8 mouse cellular contexts compared by ENCODE assay signal in genomic region chr1:182340281-182340680, GRCm38 (mm10). TPM values are rescaled to one million over a fixed set of nuclear protein-coding genes. Genes with fewer than 3 reads are reported as not detected.
DNase-seq lines count a peak whose midpoint lies in the region; ATAC-seq and TF ChIP-seq lines count a peak whose summit lies in the region.

No protein-coding gene starts in this region.

- TF ChIP-seq CTCF in bone marrow, adult 2 months (IDR thresholded peaks at IDR 0.05; ENCODE audit: control insufficient read depth, insufficient read depth, low read length): no peak

- DNase-seq in kidney, adult 8-10 months: no peak
- DNase-seq in midbrain, embryonic 14.5 days: peak; percentile 16
- no peak for DNase-seq in adrenal gland, adult 18-20 months (ENCODE audit: low spot score in 2 of 2)
- DNase-seq in kidney, postnatal 14 days: no peak
- DNase-seq in kidney, postnatal 4 days: no peak

- H3K9me3 ChIP-seq in kidney, embryonic 15.5 days (replicated peaks): no peaks in the 10 kb centered on the region
- no peaks in the 10 kb centered on the region for H3K9me3 ChIP-seq in hindbrain, embryonic 13.5 days
- no peaks in the 10 kb centered on the region for H3K9me3 ChIP-seq in midbrain, embryonic 14.5 days (ENCODE audit: control insufficient read depth, low read length)

- H3K36me3 ChIP-seq in kidney, embryonic 15.5 days: peaks cover 8% of the 10 kb centered on the region; the same call in 1 of the 2 replicates
- H3K36me3 ChIP-seq in hindbrain, embryonic 13.5 days: peaks cover 6% of the 10 kb centered on the region; the same call in 1 of the 2 replicates
- no peaks in the 10 kb centered on the region for H3K36me3 ChIP-seq in midbrain, embryonic 14.5 days (ENCODE audit: control insufficient read depth, insufficient read depth, low read length)

- H3K27ac ChIP-seq in kidney, embryonic 15.5 days: 0 out of 2 replicates have a peak overlapping the region, but pooled peaks have one; percentile 85
- H3K27ac ChIP-seq in bone marrow, adult 2 months (ENCODE audit: control insufficient read depth, insufficient read depth, low read depth, low read length, poor library complexity): no peak overlapping the region
- H3K27ac ChIP-seq in hindbrain, embryonic 13.5 days: peak overlapping the region; percentile 96; the same call in 1 of the 2 replicates
- H3K27ac ChIP-seq in midbrain, embryonic 14.5 days (replicated peaks; ENCODE audit: low read depth, low read length): no peak overlapping the region

- H3K4me3 ChIP-seq in kidney, embryonic 15.5 days (replicated peaks): peak overlapping the region; percentile 100
- H3K4me3 ChIP-seq in bone marrow, adult 2 months (replicated peaks; ENCODE audit: control insufficient read depth, low read depth, low read length): peak overlapping the region; percentile 53
- peak overlapping the region; percentile 99 for H3K4me3 ChIP-seq in hindbrain, embryonic 13.5 days
- peak overlapping the region; percentile 100 for H3K4me3 ChIP-seq in midbrain, embryonic 14.5 days (replicated peaks; ENCODE audit: low read depth, low read length)

- H3K4me2 ChIP-seq in kidney, embryonic 15.5 days: peak overlapping the region; percentile 69
- H3K4me2 ChIP-seq in hindbrain, embryonic 13.5 days: peak overlapping the region; percentile 81
- H3K4me2 ChIP-seq in midbrain, embryonic 14.5 days (ENCODE audit: low read length): peak overlapping the region; percentile 74

- TF ChIP-seq POLR2A in bone marrow, adult 2 months (IDR thresholded peaks at IDR 0.05; ENCODE audit: borderline replicate concordance, control insufficient read depth, low read depth, low read length): no peak

- no peaks in the 10 kb centered on the region for H3K27me3 ChIP-seq in kidney, embryonic 15.5 days
- 0 out of 2 replicates have a peak, but pooled peaks cover 2% of the 10 kb centered on the region for H3K27me3 ChIP-seq in hindbrain, embryonic 13.5 days
- H3K27me3 ChIP-seq in midbrain, embryonic 14.5 days (ENCODE audit: control insufficient read depth, insufficient read depth, low read length): no peaks in the 10 kb centered on the region

- peaks cover 17% of the 10 kb centered on the region for H3K4me1 ChIP-seq in kidney, embryonic 15.5 days
- no peaks in the 10 kb centered on the region; the same call in 1 of the 2 replicates for H3K4me1 ChIP-seq in bone marrow, adult 2 months (ENCODE audit: control insufficient read depth, insufficient read depth, low read length)
- H3K4me1 ChIP-seq in hindbrain, embryonic 13.5 days (replicated peaks): peaks cover 39% of the 10 kb centered on the region
- H3K4me1 ChIP-seq in midbrain, embryonic 14.5 days (ENCODE audit: control insufficient read depth, insufficient read depth, low read length): peaks cover 22% of the 10 kb centered on the region

- peak overlapping the region; percentile 99 for H3K9ac ChIP-seq in kidney, embryonic 15.5 days
- peak overlapping the region; percentile 99 for H3K9ac ChIP-seq in hindbrain, embryonic 13.5 days
- peak overlapping the region; percentile 99 for H3K9ac ChIP-seq in midbrain, embryonic 14.5 days (replicated peaks; ENCODE audit: low read length)

- ATAC-seq in kidney, embryonic 15.5 days (replicated peaks; ENCODE audit: low FRiP score): no peak
- ATAC-seq in hindbrain, embryonic 13.5 days (ENCODE audit: low FRiP score): no peak
- ATAC-seq in midbrain, embryonic 14.5 days (ENCODE audit: low FRiP score, low TSS enrichment): no peak

- WGBS in kidney, embryonic 15.5 days: 33% methylated on average over 7 of the region's 7 CpGs
- WGBS in bone marrow, adult 2 months: 46% methylated on average over 7 of the region's 7 CpGs
- 30% methylated on average over 7 of the region's 7 CpGs for WGBS in hindbrain, embryonic 13.5 days
- 36% methylated on average over 7 of the region's 7 CpGs for WGBS in midbrain, embryonic 14.5 days

RNA-seq across cellular contexts. Expression of gene Fbxo28, which starts 1.1 kb away (rescaled TPM):
- 18.1 and 18.4 TPM in 2 replicates for polyA plus RNA-seq in kidney, embryonic 15.5 days (2015; fragmentation: Nextera tagmentation; extraction: Ambion mirVana)
- 7.4 and 8.6 TPM in 2 replicates for polyA plus RNA-seq in bone marrow, adult 2 months (2011; ENCODE audit: insufficient read depth, insufficient read length, low replicate concordance, missing spikeins)
- polyA plus RNA-seq in hindbrain, embryonic 13.5 days (2015; fragmentation: Nextera tagmentation; extraction: Ambion mirVana): 26.9 and 34.0 TPM in 2 replicates
- polyA plus RNA-seq in midbrain, embryonic 14.5 days (2014; fragmentation: Nextera tagmentation; extraction: Ambion mirVana): 33.5 and 40.9 TPM in 2 replicates
- 10 to 100 TPM; 35.2 to 50.7 TPM for total RNA-seq in adrenal gland, adult 18-20 months (2021)

RNA-seq across cellular contexts. Expression of gene Degs1, which starts 57.7 kb away (rescaled TPM):
- 120 and 125 TPM in 2 replicates for polyA plus RNA-seq in kidney, embryonic 15.5 days (2015; fragmentation: Nextera tagmentation; extraction: Ambion mirVana)
- polyA plus RNA-seq in bone marrow, adult 2 months (2011; ENCODE audit: insufficient read depth, insufficient read length, low replicate concordance, missing spikeins): 31.0 and 74.3 TPM in 2 replicates
- 70.9 and 76.2 TPM in 2 replicates for polyA plus RNA-seq in hindbrain, embryonic 13.5 days (2015; fragmentation: Nextera tagmentation; extraction: Ambion mirVana)
- polyA plus RNA-seq in midbrain, embryonic 14.5 days (2014; fragmentation: Nextera tagmentation; extraction: Ambion mirVana): 67.7 and 76.8 TPM in 2 replicates
- total RNA-seq in adrenal gland, adult 18-20 months (2021): 10 to 100 TPM; 77.1 to 82.5 TPM

Comparison
In these comparisons a context has a peak if more than half of its experiments do, and no peak if none do; other contexts are left out.
1. H3K27ac ChIP-seq: peak in kidney, embryonic 15.5 days (single experiment) and hindbrain, embryonic 13.5 days (single experiment); none in bone marrow, adult 2 months (single experiment) and midbrain, embryonic 14.5 days (single experiment).
2. Peak in every context shown above with its lines, with median percentiles within 50 percentile points of each other: H3K4me2 ChIP-seq, H3K4me3 ChIP-seq and H3K9ac ChIP-seq.